ENCODE assay signal across 8 mouse cellular contexts in genomic region chr2:177464676-177465075, GRCm38 (mm10). TPM values are rescaled to one million over a fixed set of nuclear protein-coding genes. Genes with fewer than 3 reads are reported as not detected.
DNase-seq lines count a peak whose midpoint lies in the region; ATAC-seq and TF ChIP-seq lines count a peak whose summit lies in the region.
"Not testable (repeated sequence)": the region's sequence is repeated elsewhere in the genome, so short reads cannot be mapped to it uniquely, and the experiment has no call there.

TSS of gene Zfp970 (plus strand) at chr2:177464733.

- H3K27me3 ChIP-seq in ES-Bruce4 (ENCODE audit: control insufficient read depth, insufficient read depth, low read length, poor library complexity, severe bottlenecking); heart, embryonic 10.5 days (ENCODE audit: insufficient read depth, poor library complexity, severe bottlenecking); intestine, postnatal 0 days (replicated peaks; ENCODE audit: control insufficient read depth, insufficient read depth, low read length); spleen, adult 2 months (ENCODE audit: control insufficient read depth, insufficient read depth, low read length): not testable (repeated sequence)

- H3K9ac ChIP-seq in ES-Bruce4 (ENCODE audit: low read depth, poor library complexity, severe bottlenecking), result peak within 1 kb of the TSS; percentile 68; the same call in 1 of the 2 replicates
- not testable (repeated sequence) for H3K9ac ChIP-seq in intestine, postnatal 0 days (ENCODE audit: low read depth, low read length)

- H3K9me3 ChIP-seq in ES-Bruce4 (replicated peaks; ENCODE audit: control insufficient read depth, insufficient read depth, low read length, poor library complexity, severe bottlenecking); heart, embryonic 10.5 days; intestine, postnatal 0 days (ENCODE audit: control insufficient read depth): not testable (repeated sequence)

- not testable (repeated sequence) for ATAC-seq in intestine, postnatal 0 days

- intact Hi-C loops in left cerebral cortex, postnatal 25 days (cut with DNase I), result not testable (repeated sequence)

- not testable (repeated sequence) for TF ChIP-seq EP300 in ES-Bruce4 (IDR thresholded peaks at IDR 0.05; ENCODE audit: insufficient read depth, low read depth, low read length)

- H3K4me1 ChIP-seq in ES-Bruce4 (ENCODE audit: control insufficient read depth, insufficient read depth, low read length); heart, embryonic 10.5 days; intestine, postnatal 0 days (replicated peaks; ENCODE audit: control insufficient read depth, insufficient read depth, low read length); spleen, adult 2 months (ENCODE audit: control insufficient read depth, insufficient read depth, insufficient read length): not testable (repeated sequence)

- H3K4me3 ChIP-seq in ES-Bruce4 (ENCODE audit: low read depth, low read length) (peak within 1 kb of the TSS; percentile 65), macrophage (ENCODE audit: inconsistent target) (peak within 1 kb of the TSS; percentile 40)
- peak within 1 kb of the TSS; percentile 54 for H3K4me3 ChIP-seq in heart, embryonic 10.5 days
- H3K4me3 ChIP-seq in intestine, postnatal 0 days (ENCODE audit: low read depth, low read length), result peak within 1 kb of the TSS; percentile 35
- H3K4me3 ChIP-seq in spleen, adult 2 months (ENCODE audit: extremely low read depth, insufficient read depth, insufficient read length), result peak within 1 kb of the TSS; percentile 44

- H3K27ac ChIP-seq in ES-Bruce4 (ENCODE audit: insufficient read depth, low read length); heart, embryonic 10.5 days; intestine, postnatal 0 days (ENCODE audit: low read depth, low read length); macrophage; spleen, adult 2 months (ENCODE audit: insufficient read depth, low read length): not testable (repeated sequence)

- not testable (repeated sequence) for H3K36me3 ChIP-seq in ES-Bruce4 (ENCODE audit: control insufficient read depth, insufficient read depth, low read length, poor library complexity, severe bottlenecking); heart, embryonic 10.5 days; intestine, postnatal 0 days (ENCODE audit: control insufficient read depth, insufficient read depth); macrophage (ENCODE audit: inconsistent target); spleen, adult 2 months (ENCODE audit: control insufficient read depth, insufficient read depth, low read length)

- TF ChIP-seq POLR2A in ES-Bruce4 (IDR thresholded peaks at IDR 0.05; ENCODE audit: insufficient read depth, low read length); spleen, adult 2 months (IDR thresholded peaks at IDR 0.05; ENCODE audit: low read depth, low read length): not testable (repeated sequence)

- WGBS in heart, embryonic 10.5 days, result 5% methylated on average over 8 of the region's 9 CpGs
- 10% methylated on average over 6 of the region's 9 CpGs for WGBS in intestine, postnatal 0 days
- WGBS in macrophage (ENCODE audit: missing documents), result 0% methylated on average over 1 of the region's 9 CpGs
- 11% methylated on average over 8 of the region's 9 CpGs for WGBS in spleen, adult 2 months

- DNase-seq in c-Kit-positive CD71-positive TER-119-positive erythroid progenitor cells, embryonic 14.5 days (ENCODE audit: low spot score), result peak; percentile 9
- peak; percentile 10 for DNase-seq in fibroblast of lung, adult 2 months (ENCODE audit: low read depth)
- not testable (repeated sequence) for DNase-seq in heart, embryonic 10.5 days (ENCODE audit: low spot score); left cerebral cortex, postnatal 25 days (ENCODE audit: low spot score in 2 of 2); spleen, adult 2 months (ENCODE audit: low read depth in 1 of 2, low spot score in 2 of 2)

- H3K4me2 ChIP-seq in intestine, postnatal 0 days (replicated peaks; ENCODE audit: low read depth), result peak within 1 kb of the TSS; percentile 60

- not testable (repeated sequence) for TF ChIP-seq CTCF in ES-Bruce4 (IDR thresholded peaks at IDR 0.05; ENCODE audit: low read depth, low read length); intestine, postnatal 0 days (IDR thresholded peaks at IDR 0.05; ENCODE audit: low read depth); spleen, adult 2 months (IDR thresholded peaks at IDR 0.05; ENCODE audit: extremely low read depth, insufficient read depth, insufficient read length, insufficient replicate concordance)

- H3K79me2 ChIP-seq in macrophage (ENCODE audit: inconsistent target), result not testable (repeated sequence)

RNA-seq across cellular contexts. Expression of gene Zfp970, which starts in this region (rescaled TPM):
- polyA plus RNA-seq in ES-Bruce4 (2011; ENCODE audit: insufficient read depth, insufficient read length, low read depth, missing spikeins) (8.4 and 14.7 TPM in 2 replicates), macrophage (2018) (5.7 to 13.1 TPM (median 7.6 TPM) in 3 replicates)
- 9.7 and 11.8 TPM in 2 replicates for polyA plus RNA-seq in heart, embryonic 10.5 days (2016; fragmentation: Nextera tagmentation; extraction: Ambion mirVana)
- 4.7 and 5.6 TPM in 2 replicates for polyA plus RNA-seq in intestine, postnatal 0 days (2015; fragmentation: Nextera tagmentation; extraction: Ambion mirVana)
- 10 to 100 TPM; 21.5 to 31.6 TPM for total RNA-seq in left cerebral cortex, postnatal 25 days (2021)
- 10 to 100 TPM in 24 of 26 experiments, 1 to 10 TPM in 2; 6.0 to 66.4 (median 32.5) TPM for total RNA-seq in macrophage (2018; cell fraction: chromatin; rRNA removed)
- 1 to 10 TPM; 1.5 to 9.0 (median 4.9) TPM for total RNA-seq in macrophage (2018; cell fraction: cytosol; rRNA removed)
- total RNA-seq in macrophage (2018; cell fraction: nucleus; rRNA removed), result 10 to 100 TPM in 21 of 26 experiments, 1 to 10 TPM in 5; 4.5 to 65.2 (median 20.9) TPM
- polyA plus RNA-seq in spleen, adult 2 months (2012; rRNA removed), result 0.97 and 1.1 TPM in 2 replicates
